Mouse (Mus musculus): ENCODE measurements around the gene Auh.

- TF ChIP-seq POLR2A (IDR thresholded peaks at IDR 0.05; ENCODE audit: insufficient read depth, low read length) (no peak), EP300 (IDR thresholded peaks at IDR 0.05; ENCODE audit: insufficient read depth, low read depth, low read length) (no peak)
These were observed 18.1 kb upstream of the Auh start for GRCm38 (mm10) chr13:52947545-52947944.

Measured in ES-Bruce4 (cell line).